Mouse (Mus musculus): ENCODE results near the gene Npas4. TPM values are rescaled to one million over a fixed set of nuclear protein-coding genes. Genes with fewer than 3 reads are reported as not detected.

The Npas4 gene
- total and polyA plus RNA-seq, 3 experiments, result 0.05 to 0.83 TPM; not detected in 1

DNA sequence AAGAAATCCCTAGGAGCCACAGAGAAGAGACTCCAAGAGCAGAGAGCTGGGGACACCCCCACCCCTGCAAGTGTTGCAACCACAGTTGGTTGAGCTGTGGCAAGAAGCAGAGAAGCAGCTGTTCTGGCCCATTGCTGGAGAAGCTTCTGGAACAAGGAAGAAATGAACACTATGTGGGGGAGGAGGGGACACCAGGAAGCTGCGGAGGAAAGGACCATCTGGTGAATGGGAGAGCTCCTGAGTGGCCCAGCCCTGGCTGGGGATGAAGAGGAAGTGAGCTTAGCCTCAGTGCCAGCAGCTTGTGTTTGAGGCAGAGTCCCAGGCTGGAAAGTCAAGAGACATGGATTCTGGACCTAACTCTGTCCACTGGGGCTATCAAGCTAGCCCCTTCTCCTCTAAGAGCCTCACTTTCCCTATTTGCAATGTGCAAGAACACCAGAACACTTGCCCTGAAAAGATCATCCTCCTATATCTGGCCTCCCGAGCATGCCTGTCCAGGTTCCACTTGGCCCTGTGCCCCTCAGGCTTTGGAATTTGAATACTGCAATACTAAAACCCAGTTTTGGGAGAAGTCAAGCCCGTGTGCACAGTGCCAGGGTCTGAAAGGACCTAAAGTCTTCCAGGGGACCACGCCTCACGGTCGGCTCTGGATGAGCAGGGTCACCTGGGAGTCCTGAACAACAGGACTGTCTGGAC lies 9.5 kb upstream of the Npas4 start:
- Histone ChIP-seq H3K27me3 (ENCODE audit: insufficient read depth, low read length) (peaks cover 15% of the 10 kb centered on the region), H3K36me3 (replicated peaks) (no peaks in the 10 kb centered on the region), H3K4me3 (ENCODE audit: low read depth, low read length) (no peak overlapping the region), H3K9me3 (replicated peaks) (no peaks in the 10 kb centered on the region), H3K4me1 (ENCODE audit: insufficient read depth, low read depth, low read length) (peaks cover 5% of the 10 kb centered on the region)
- DNase-seq (ENCODE audit: low spot score) (no peak), ATAC-seq (ENCODE audit: extremely low read depth, insufficient number of reproducible peaks, low FRiP score, poor library complexity, severe bottlenecking) (no peak)
- no peak for TF ChIP-seq POLR2AphosphoS5 (IDR thresholded peaks at IDR 0.05; ENCODE audit: insufficient replicate concordance, low read depth, low read length)
- TF ChIP-seq CTCF (IDR thresholded peaks at IDR 0.05; ENCODE audit: low read depth, low read length), result no peak
- no peak for TF ChIP-seq GATA2 (IDR thresholded peaks at IDR 0.05; ENCODE audit: borderline replicate concordance, low read depth, low read length)
- no peak for TF ChIP-seq TAL1 (conservative IDR thresholded peaks at IDR 0.05; ENCODE audit: low read depth, low read length)
- TF ChIP-seq GATA1 (IDR thresholded peaks at IDR 0.05; ENCODE audit: borderline replicate concordance, low read length), result no peak

DNA sequence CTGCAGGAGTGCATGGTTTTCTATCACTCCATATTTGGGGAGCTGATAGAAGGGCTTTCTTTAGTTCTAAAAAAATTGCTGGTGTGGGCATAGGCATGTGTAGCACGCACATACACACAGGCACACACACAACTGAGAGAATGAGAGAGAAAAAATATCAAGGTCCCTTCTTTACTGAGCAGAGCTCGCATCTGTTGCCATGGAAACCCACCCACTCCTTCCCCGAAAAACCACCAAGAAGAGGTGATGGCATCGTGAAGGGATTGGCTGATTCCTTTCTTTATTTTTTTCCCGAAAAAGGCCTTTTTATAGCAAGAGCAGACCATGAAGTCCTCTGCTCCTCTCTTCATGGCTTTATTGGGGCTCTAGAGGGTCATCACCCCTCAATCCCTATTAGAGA lies 3.9 kb upstream of the Npas4 start:
- Histone ChIP-seq H3K9me3 (replicated peaks) (0 out of 2 replicates have a peak, but pooled peaks cover 3% of the 10 kb centered on the region), H3K4me3 (ENCODE audit: low read depth, low read length) (no peak overlapping the region), H3K4me1 (ENCODE audit: insufficient read depth, low read depth, low read length) (no peaks in the 10 kb centered on the region), H3K36me3 (replicated peaks) (no peaks in the 10 kb centered on the region), H3K27me3 (ENCODE audit: insufficient read depth, low read length) (peaks cover 12% of the 10 kb centered on the region)
- no peak for ATAC-seq (ENCODE audit: extremely low read depth, insufficient number of reproducible peaks, low FRiP score, poor library complexity, severe bottlenecking)
- no peak for DNase-seq (ENCODE audit: low spot score)
- TF ChIP-seq GATA2 (IDR thresholded peaks at IDR 0.05; ENCODE audit: borderline replicate concordance, low read depth, low read length) (no peak), CTCF (IDR thresholded peaks at IDR 0.05; ENCODE audit: low read depth, low read length) (no peak), GATA1 (IDR thresholded peaks at IDR 0.05; ENCODE audit: borderline replicate concordance, low read length) (no peak), TAL1 (conservative IDR thresholded peaks at IDR 0.05; ENCODE audit: low read depth, low read length) (no peak), POLR2AphosphoS5 (IDR thresholded peaks at IDR 0.05; ENCODE audit: insufficient replicate concordance, low read depth, low read length) (no peak)

GRCm38 (mm10) chr19:4992904-4993303 lies 2.8 kb upstream of the Npas4 start:
- Histone ChIP-seq H3K4me1 (ENCODE audit: insufficient read depth, low read depth, low read length) (no peaks in the 10 kb centered on the region), H3K36me3 (replicated peaks) (no peaks in the 10 kb centered on the region), H3K9me3 (replicated peaks) (0 out of 2 replicates have a peak, but pooled peaks cover 3% of the 10 kb centered on the region), H3K4me3 (ENCODE audit: low read depth, low read length) (no peak overlapping the region), H3K27me3 (ENCODE audit: insufficient read depth, low read length) (peaks cover 12% of the 10 kb centered on the region)
- ATAC-seq (ENCODE audit: extremely low read depth, insufficient number of reproducible peaks, low FRiP score, poor library complexity, severe bottlenecking) (no peak), DNase-seq (ENCODE audit: low spot score) (no peak)
- TF ChIP-seq CTCF (IDR thresholded peaks at IDR 0.05; ENCODE audit: low read depth, low read length), result no peak
- TF ChIP-seq GATA2 (IDR thresholded peaks at IDR 0.05; ENCODE audit: borderline replicate concordance, low read depth, low read length), result no peak
- TF ChIP-seq TAL1 (conservative IDR thresholded peaks at IDR 0.05; ENCODE audit: low read depth, low read length), result no peak
- no peak for TF ChIP-seq POLR2AphosphoS5 (IDR thresholded peaks at IDR 0.05; ENCODE audit: insufficient replicate concordance, low read depth, low read length)
- TF ChIP-seq GATA1 (IDR thresholded peaks at IDR 0.05; ENCODE audit: borderline replicate concordance, low read length), result no peak

DNA sequence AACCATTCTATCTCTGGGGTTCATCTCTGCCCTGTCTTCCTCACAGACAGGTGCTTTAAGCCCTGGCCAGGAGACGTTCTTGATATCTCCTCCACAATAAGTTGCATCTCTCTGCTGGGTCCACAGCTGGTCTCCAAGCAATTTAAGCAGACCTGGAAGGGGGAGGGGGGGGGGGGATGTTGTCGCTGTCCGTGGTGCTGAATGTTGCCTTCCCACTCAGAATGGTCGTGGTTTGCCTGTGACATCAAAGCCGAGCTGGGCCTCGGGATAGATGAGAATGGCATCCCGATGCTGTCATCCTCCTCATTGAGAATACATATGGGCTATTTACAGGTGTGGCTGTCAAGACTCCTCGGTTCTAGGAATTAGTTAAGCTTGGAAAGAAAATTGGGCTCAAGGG lies 2.3 kb upstream of the Npas4 start:
- DNase-seq (ENCODE audit: low spot score) (no peak), ATAC-seq (ENCODE audit: extremely low read depth, insufficient number of reproducible peaks, low FRiP score, poor library complexity, severe bottlenecking) (no peak)
- no peak overlapping the region for H3K4me3 ChIP-seq (ENCODE audit: low read depth, low read length)
- TF ChIP-seq POLR2AphosphoS5 (IDR thresholded peaks at IDR 0.05; ENCODE audit: insufficient replicate concordance, low read depth, low read length) (no peak), CTCF (IDR thresholded peaks at IDR 0.05; ENCODE audit: low read depth, low read length) (no peak)
- H3K27me3 ChIP-seq (ENCODE audit: insufficient read depth, low read length), result peaks cover 9% of the 10 kb centered on the region
- no peaks in the 10 kb centered on the region for H3K36me3 ChIP-seq (replicated peaks)
- H3K4me1 ChIP-seq (ENCODE audit: insufficient read depth, low read depth, low read length), result no peaks in the 10 kb centered on the region
- 0 out of 2 replicates have a peak, but pooled peaks cover 3% of the 10 kb centered on the region for H3K9me3 ChIP-seq (replicated peaks)

DNA sequence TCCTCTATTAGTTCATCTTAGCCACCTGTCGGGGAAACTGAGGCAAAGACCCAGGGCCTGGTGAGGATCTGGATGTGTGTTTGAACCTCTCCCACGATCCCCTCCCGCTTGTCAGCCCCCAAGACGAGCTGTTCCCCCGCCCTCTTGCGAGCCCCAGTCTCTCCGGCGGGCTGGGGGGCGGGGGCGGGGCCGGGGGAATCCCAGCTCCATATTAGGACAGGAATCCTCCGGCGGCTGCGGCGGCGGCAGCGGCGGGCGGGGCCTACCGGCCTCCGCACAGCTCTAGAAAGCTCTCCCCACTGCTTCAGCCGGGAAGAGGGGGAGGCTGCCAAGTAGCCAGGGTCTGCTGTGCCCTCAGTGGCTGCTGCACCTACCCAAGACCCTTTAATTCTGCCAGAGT lies 600 bp upstream of the Npas4 start:
- Histone ChIP-seq H3K27me3 (ENCODE audit: insufficient read depth, low read length) (peaks cover 3% of the 10 kb centered on the region; the same call in 1 of the 2 replicates), H3K36me3 (replicated peaks) (no peaks in the 10 kb centered on the region), H3K9me3 (replicated peaks) (0 out of 2 replicates have a peak, but pooled peaks cover 3% of the 10 kb centered on the region), H3K4me3 (ENCODE audit: low read depth, low read length) (no peak overlapping the region), H3K4me1 (ENCODE audit: insufficient read depth, low read depth, low read length) (no peaks in the 10 kb centered on the region)
- no peak for DNase-seq (ENCODE audit: low spot score)
- TF ChIP-seq TAL1 (conservative IDR thresholded peaks at IDR 0.05; ENCODE audit: low read depth, low read length), result no peak
- no peak for TF ChIP-seq GATA1 (IDR thresholded peaks at IDR 0.05; ENCODE audit: borderline replicate concordance, low read length)
- ATAC-seq (ENCODE audit: extremely low read depth, insufficient number of reproducible peaks, low FRiP score, poor library complexity, severe bottlenecking), result no peak

DNA sequence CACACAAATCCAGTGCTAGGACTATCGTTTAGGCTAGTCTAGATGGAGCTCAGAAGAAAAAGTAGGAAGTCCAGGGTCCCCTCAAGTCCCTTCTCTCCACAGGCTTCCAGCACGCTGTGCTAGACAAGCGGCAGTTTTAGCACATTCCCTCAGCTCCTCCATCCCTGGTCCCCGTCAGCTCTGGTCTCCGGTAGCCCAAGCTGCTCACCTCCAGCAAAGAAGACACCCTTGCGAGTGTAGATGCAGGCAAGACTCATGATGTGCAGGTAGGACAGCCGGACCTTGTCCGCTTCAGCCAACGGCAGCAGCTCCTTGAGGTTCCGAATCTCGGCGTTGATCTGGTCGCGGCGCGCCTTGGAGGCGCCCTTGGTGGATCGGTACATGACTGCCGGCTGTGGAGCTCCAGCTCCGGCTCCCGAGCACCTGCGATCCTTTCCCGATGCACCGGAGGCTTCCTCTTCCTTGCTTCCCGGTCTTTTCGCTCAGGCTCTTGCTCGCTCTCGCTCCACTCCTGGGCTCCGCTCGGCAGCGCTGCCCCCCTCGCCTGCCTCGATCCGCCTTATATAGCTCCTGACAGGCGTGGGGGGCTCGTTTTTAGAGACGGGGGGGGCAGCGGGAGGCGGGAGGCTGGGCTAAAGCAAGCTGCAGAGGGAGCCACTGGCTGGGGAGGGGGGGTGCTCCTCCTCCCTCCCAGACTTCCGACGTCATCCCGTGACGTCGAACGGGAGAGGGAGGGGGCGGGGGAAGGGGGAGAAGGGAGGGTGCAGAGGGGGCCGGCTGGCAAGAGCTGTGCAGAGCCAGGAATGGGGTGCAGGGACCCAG lies 471 bp downstream of the Npas4 start:
- peaks cover 3% of the 10 kb centered on the region; the same call in 1 of the 2 replicates for H3K27me3 ChIP-seq (ENCODE audit: insufficient read depth, low read length)
- TF ChIP-seq TAL1 (conservative IDR thresholded peaks at IDR 0.05; ENCODE audit: low read depth, low read length), result no peak
- TF ChIP-seq POLR2AphosphoS5 (IDR thresholded peaks at IDR 0.05; ENCODE audit: insufficient replicate concordance, low read depth, low read length), result no peak
- TF ChIP-seq CTCF (IDR thresholded peaks at IDR 0.05; ENCODE audit: low read depth, low read length), result no peak
- TF ChIP-seq GATA1 (IDR thresholded peaks at IDR 0.05; ENCODE audit: borderline replicate concordance, low read length), result no peak
- no peak for TF ChIP-seq GATA2 (IDR thresholded peaks at IDR 0.05; ENCODE audit: borderline replicate concordance, low read depth, low read length)
- ATAC-seq (ENCODE audit: extremely low read depth, insufficient number of reproducible peaks, low FRiP score, poor library complexity, severe bottlenecking), result no peak

More for the DNA sequence above, 471 bp downstream of the Npas4 start:
- no peak for DNase-seq (ENCODE audit: low spot score)
- Histone ChIP-seq H3K9me3 (replicated peaks) (0 out of 2 replicates have a peak, but pooled peaks cover 3% of the 10 kb centered on the region), H3K4me3 (ENCODE audit: low read depth, low read length) (no peak overlapping the region), H3K36me3 (replicated peaks) (no peaks in the 10 kb centered on the region), H3K4me1 (ENCODE audit: insufficient read depth, low read depth, low read length) (no peaks in the 10 kb centered on the region)
